Mouse (Mus musculus) small intestine, adult 2 months (tissue): ENCODE results near the gene Luc7l3.

ENCODE experiments used
- CTCF ChIP-seq: fragments of 200-500 bp; IDR thresholded peaks from 2 replicates; pipeline ENCODE4 v1.5.1; 2012; ENCODE audit warnings: low read depth, mild to moderate bottlenecking, control low read depth, inconsistent platforms, low read length, moderate library complexity, mixed read lengths; ENCODE audit not compliant: insufficient replicate concordance, insufficient read length; ENCODE audit errors: extremely low read depth
- POLR2A ChIP-seq: fragments of 200-500 bp; IDR thresholded peaks from 2 replicates; pipeline ENCODE4 v1.6.1; 2012; ENCODE audit warnings: low read depth, mild to moderate bottlenecking, control low read depth, inconsistent platforms, low read length, moderate library complexity

- TF ChIP-seq CTCF (no peak), POLR2A (no peak; the same call in 1 of the 2 replicates)
These were observed 75.6 kb downstream of the Luc7l3 start, which contains the start of gene Wfikkn2 for GRCm38 (mm10) chr11:94245955-94246788.
